Mouse (Mus musculus): ENCODE results near the gene Olfr866. TPM values are rescaled to one million over a fixed set of nuclear protein-coding genes. Genes with fewer than 3 reads are reported as not detected.

Olfr866 gene
- polyA plus RNA-seq, 1 experiment = not detected

- H3ac ChIP-seq (ENCODE audit: control insufficient read depth, insufficient read length) = no peak within 1 kb of the TSS
- H3K36me3 ChIP-seq (ENCODE audit: control insufficient read depth, insufficient read depth) = no peaks in the 10 kb centered on the region
- H3K27me3 ChIP-seq (ENCODE audit: control insufficient read depth, insufficient read depth, insufficient read length) = no peaks in the 10 kb centered on the region
- no peak within 1 kb of the TSS for H3K4me2 ChIP-seq (ENCODE audit: low read depth)
- TF ChIP-seq MYOG (IDR thresholded peaks at IDR 0.05; ENCODE audit: control insufficient read depth in 1 of 3, insufficient read depth in 1 of 3, insufficient read length in 2 of 3, low read depth in 2 of 3) (no peak), SRF (IDR thresholded peaks at IDR 0.05; ENCODE audit: control insufficient read depth, insufficient read length, low read depth) (no peak), TCF12 (IDR thresholded peaks at IDR 0.05; ENCODE audit: insufficient read depth, poor library complexity, severe bottlenecking) (no peak), TCF3 (IDR thresholded peaks at IDR 0.05; ENCODE audit: insufficient read length, low read depth) (no peak), E2F4 (IDR thresholded peaks at IDR 0.05; ENCODE audit: insufficient read depth) (no peak), REST (IDR thresholded peaks at IDR 0.05; ENCODE audit: insufficient read depth, insufficient read length) (no peak), MYOD1 (IDR thresholded peaks at IDR 0.05; ENCODE audit: control insufficient read depth in 1 of 3, insufficient read length in 2 of 3, low read depth in 2 of 3) (no peak), MAX (IDR thresholded peaks at IDR 0.05; ENCODE audit: low read depth) (no peak), POLR2A (IDR thresholded peaks at IDR 0.05; ENCODE audit: insufficient read length, low read depth) (no peak), CEBPB (IDR thresholded peaks at IDR 0.05; ENCODE audit: insufficient read depth, poor library complexity, severe bottlenecking) (no peak), USF1 (IDR thresholded peaks at IDR 0.05; ENCODE audit: low read depth) (no peak), POLR2AphosphoS2 (IDR thresholded peaks at IDR 0.05; ENCODE audit: insufficient read length, low read depth) (no peak)
- H3K4me3 ChIP-seq = no peak within 1 kb of the TSS
- H3K79me2 ChIP-seq (ENCODE audit: control insufficient read depth, insufficient read depth) = no peaks in the 10 kb centered on the region
Measured at GRCm38 (mm10) chr9:20057462-20057861, 29.6 kb upstream of the Olfr866 start, which contains the start of gene Olfr867. Olfr867 (minus strand) TSS chr9:20057562.

GRCm38 (mm10) chr9:20047964-20048363 is 20.1 kb upstream of the Olfr866 start:
- Histone ChIP-seq H3K36me3 (ENCODE audit: control insufficient read depth, insufficient read depth) (no peaks in the 10 kb centered on the region), H3K27me3 (ENCODE audit: control insufficient read depth, insufficient read depth, insufficient read length) (no peaks in the 10 kb centered on the region), H3K4me2 (ENCODE audit: low read depth) (no peak overlapping the region), H3K4me3 (no peak overlapping the region), H3K79me2 (ENCODE audit: control insufficient read depth, insufficient read depth) (no peaks in the 10 kb centered on the region), H3ac (ENCODE audit: control insufficient read depth, insufficient read length) (no peak overlapping the region)
- TF ChIP-seq TCF12 (IDR thresholded peaks at IDR 0.05; ENCODE audit: insufficient read depth, poor library complexity, severe bottlenecking) = no peak
- no peak for TF ChIP-seq REST (IDR thresholded peaks at IDR 0.05; ENCODE audit: insufficient read depth, insufficient read length)
- TF ChIP-seq E2F4 (IDR thresholded peaks at IDR 0.05; ENCODE audit: insufficient read depth) = no peak
- TF ChIP-seq TCF3 (IDR thresholded peaks at IDR 0.05; ENCODE audit: insufficient read length, low read depth) = no peak
- no peak for TF ChIP-seq CEBPB (IDR thresholded peaks at IDR 0.05; ENCODE audit: insufficient read depth, poor library complexity, severe bottlenecking)
- TF ChIP-seq POLR2AphosphoS2 (IDR thresholded peaks at IDR 0.05; ENCODE audit: insufficient read length, low read depth) = no peak
- no peak for TF ChIP-seq SRF (IDR thresholded peaks at IDR 0.05; ENCODE audit: control insufficient read depth, insufficient read length, low read depth)
- TF ChIP-seq POLR2A (IDR thresholded peaks at IDR 0.05; ENCODE audit: insufficient read length, low read depth) = no peak
- TF ChIP-seq MAX (IDR thresholded peaks at IDR 0.05; ENCODE audit: low read depth) = no peak
- no peak for TF ChIP-seq MYOD1 (IDR thresholded peaks at IDR 0.05; ENCODE audit: control insufficient read depth in 1 of 3, insufficient read length in 2 of 3, low read depth in 2 of 3)
- TF ChIP-seq USF1 (IDR thresholded peaks at IDR 0.05; ENCODE audit: low read depth) = no peak

Other genes starting within 250 kb of the Olfr866 start
- not detected for gene Olfr58, start 247.8 kb downstream of the Olfr866 start, polyA plus RNA-seq (2012; fragmentation: generic; extraction: Trizol)
- not detected for gene Olfr859, start 223.1 kb downstream of the Olfr866 start, polyA plus RNA-seq (2012; fragmentation: generic; extraction: Trizol)
- gene Olfr860, start 178.3 kb downstream of the Olfr866 start, polyA plus RNA-seq (2012; fragmentation: generic; extraction: Trizol) = not detected
- not detected for gene Olfr862, start 140.0 kb downstream of the Olfr866 start, polyA plus RNA-seq (2012; fragmentation: generic; extraction: Trizol)
- gene Olfr77, start 111.2 kb downstream of the Olfr866 start, polyA plus RNA-seq (2012; fragmentation: generic; extraction: Trizol) = 0.25 TPM
- gene Olfr867, start 29.5 kb upstream of the Olfr866 start, polyA plus RNA-seq (2012; fragmentation: generic; extraction: Trizol) = not detected
- not detected for gene Olfr868, start 70.6 kb upstream of the Olfr866 start, polyA plus RNA-seq (2012; fragmentation: generic; extraction: Trizol)
- not detected for gene Olfr869, start 101.0 kb upstream of the Olfr866 start, polyA plus RNA-seq (2012; fragmentation: generic; extraction: Trizol)
- gene Olfr870, start 146.0 kb upstream of the Olfr866 start, polyA plus RNA-seq (2012; fragmentation: generic; extraction: Trizol) = not detected
- gene Olfr871, start 184.2 kb upstream of the Olfr866 start, polyA plus RNA-seq (2012; fragmentation: generic; extraction: Trizol) = not detected
- gene Olfr872, start 209.1 kb upstream of the Olfr866 start, polyA plus RNA-seq (2012; fragmentation: generic; extraction: Trizol) = not detected

All from myocyte (in vitro differentiated cells).